16 mouse cellular contexts compared by ENCODE assay signal in genomic region chr2:33789732-33790131, GRCm38 (mm10).
A peak's percentile ranks its signal among the peaks of the same experiment; 100 is the strongest.
DNase-seq lines count a peak whose midpoint lies in the region; ATAC-seq and TF ChIP-seq lines count a peak whose summit lies in the region.
"Had no signal": no experiment of that assay in that cellular context is flagged by ENCODE, and none has a peak within 500 bp of the region (broad histone marks: within the 10 kb centered on the region; RNA-seq: fewer than 3 reads in every experiment).

No protein-coding gene starts in this region.

- 57% methylated on average over 9 of the region's 9 CpGs for WGBS in hindbrain, embryonic 10.5 days
- 46% methylated on average over 9 of the region's 9 CpGs for WGBS in hindbrain, postnatal 0 days
- WGBS in hindbrain, embryonic 13.5 days, result 44% methylated on average over 9 of the region's 9 CpGs
- WGBS in midbrain, embryonic 12.5 days, result 40% methylated on average over 9 of the region's 9 CpGs
- 60% methylated on average over 9 of the region's 9 CpGs for WGBS in olfactory bulb, adult 2 months

- TF ChIP-seq CTCF in hindbrain, postnatal 0 days (IDR thresholded peaks at IDR 0.05; ENCODE audit: low read depth), result no peak
- no peak for TF ChIP-seq CTCF in olfactory bulb, adult 2 months (IDR thresholded peaks at IDR 0.05; ENCODE audit: insufficient read depth, low read depth, low read length)

- H3K27ac ChIP-seq in hindbrain, embryonic 10.5 days, result peak overlapping the region; percentile 71
- H3K27ac ChIP-seq in hindbrain, postnatal 0 days, result no peak overlapping the region
- peak overlapping the region; percentile 90 for H3K27ac ChIP-seq in hindbrain, embryonic 13.5 days
- peak overlapping the region; percentile 85 for H3K27ac ChIP-seq in midbrain, embryonic 12.5 days (replicated peaks)
- peak overlapping the region; percentile 29; the same call in 1 of the 2 replicates for H3K27ac ChIP-seq in olfactory bulb, adult 2 months (ENCODE audit: insufficient read depth, low read depth, low read length)
- H3K27ac ChIP-seq: liver, embryonic 12.5 days; stomach, embryonic 15.5 days had no signal

- H3K9ac ChIP-seq in hindbrain, postnatal 0 days (replicated peaks; ENCODE audit: low read length), result no peak overlapping the region
- H3K9ac ChIP-seq in hindbrain, embryonic 13.5 days, result peak overlapping the region; percentile 55
- H3K9ac ChIP-seq in midbrain, embryonic 12.5 days (replicated peaks), result peak overlapping the region; percentile 29; the same call in 1 of the 2 replicates
- H3K9ac ChIP-seq: liver, embryonic 12.5 days; stomach, embryonic 15.5 days had no signal

- H3K36me3 ChIP-seq in hindbrain, embryonic 10.5 days, result peaks cover 16% of the 10 kb centered on the region
- no peaks in the 10 kb centered on the region; the same call in 1 of the 2 replicates for H3K36me3 ChIP-seq in hindbrain, postnatal 0 days (ENCODE audit: insufficient read depth, low read length)
- peaks cover 20% of the 10 kb centered on the region for H3K36me3 ChIP-seq in hindbrain, embryonic 13.5 days
- H3K36me3 ChIP-seq in midbrain, embryonic 12.5 days, result 0 out of 2 replicates have a peak, but pooled peaks cover 5% of the 10 kb centered on the region
- H3K36me3 ChIP-seq: stomach, embryonic 15.5 days had no signal

- ATAC-seq in hindbrain, postnatal 0 days, result no peak
- ATAC-seq in hindbrain, embryonic 13.5 days (ENCODE audit: low FRiP score), result no peak
- peak; percentile 34; the same call in 1 of the 2 replicates for ATAC-seq in midbrain, embryonic 12.5 days (ENCODE audit: low FRiP score, low read depth)
- ATAC-seq: intestine, embryonic 16.5 days; liver, embryonic 12.5 days had no signal

- H3K4me1 ChIP-seq in hindbrain, embryonic 10.5 days (replicated peaks), result peaks cover 57% of the 10 kb centered on the region
- H3K4me1 ChIP-seq in hindbrain, postnatal 0 days (ENCODE audit: insufficient read depth, low read length), result peaks cover 14% of the 10 kb centered on the region; the same call in 1 of the 2 replicates
- H3K4me1 ChIP-seq in hindbrain, embryonic 13.5 days (replicated peaks), result peaks cover 88% of the 10 kb centered on the region
- H3K4me1 ChIP-seq in midbrain, embryonic 12.5 days, result peaks cover 67% of the 10 kb centered on the region
- peaks cover 48% of the 10 kb centered on the region for H3K4me1 ChIP-seq in olfactory bulb, adult 2 months (ENCODE audit: control insufficient read depth, insufficient read depth, low read length)
- H3K4me1 ChIP-seq: stomach, embryonic 15.5 days had no signal

- DNase-seq in hindbrain, embryonic 10.5 days (ENCODE audit: low spot score), result no peak
- no peak for DNase-seq in hindbrain, postnatal 0 days (ENCODE audit: low spot score)
- no peak for DNase-seq in adrenal gland, adult (ENCODE audit: inconsistent age in 2 of 2, low spot score in 1 of 2)
- no peak for DNase-seq in left cerebral cortex, postnatal 14 days (ENCODE audit: low spot score in 2 of 2)
- no peak for DNase-seq in lung, postnatal 14 days
- DNase-seq: cerebellum, adult 18-20 months; heart, postnatal 10 days; kidney, postnatal 25 days; lung, postnatal 36 days had no signal

- no peak overlapping the region for H3K4me3 ChIP-seq in hindbrain, embryonic 10.5 days
- no peak overlapping the region for H3K4me3 ChIP-seq in hindbrain, postnatal 0 days (ENCODE audit: low read length)
- no peak overlapping the region for H3K4me3 ChIP-seq in hindbrain, embryonic 13.5 days
- H3K4me3 ChIP-seq in midbrain, embryonic 12.5 days, result no peak overlapping the region
- H3K4me3 ChIP-seq in olfactory bulb, adult 2 months (ENCODE audit: insufficient read depth, low read depth, low read length), result no peak overlapping the region
- H3K4me3 ChIP-seq: liver, embryonic 12.5 days; stomach, embryonic 15.5 days had no signal

- no peak for TF ChIP-seq POLR2A in olfactory bulb, adult 2 months (IDR thresholded peaks at IDR 0.05; ENCODE audit: insufficient read depth, low read depth, low read length)

- intact Hi-C loops in left cerebral cortex, postnatal 14 days (cut with DNase I), result no loop called here

- no peaks in the 10 kb centered on the region for H3K9me3 ChIP-seq in hindbrain, embryonic 10.5 days
- H3K9me3 ChIP-seq in hindbrain, postnatal 0 days (ENCODE audit: low read length), result no peaks in the 10 kb centered on the region
- H3K9me3 ChIP-seq in hindbrain, embryonic 13.5 days, result no peaks in the 10 kb centered on the region
- H3K9me3 ChIP-seq in midbrain, embryonic 12.5 days, result no peaks in the 10 kb centered on the region
- H3K9me3 ChIP-seq: liver, embryonic 12.5 days; stomach, embryonic 15.5 days had no signal

- H3K27me3 ChIP-seq in hindbrain, embryonic 10.5 days (ENCODE audit: insufficient read depth, poor library complexity, severe bottlenecking), result no peaks in the 10 kb centered on the region
- H3K27me3 ChIP-seq in hindbrain, postnatal 0 days (ENCODE audit: insufficient read depth, low read length), result no peaks in the 10 kb centered on the region
- H3K27me3 ChIP-seq in hindbrain, embryonic 13.5 days, result no peaks in the 10 kb centered on the region
- no peaks in the 10 kb centered on the region for H3K27me3 ChIP-seq in midbrain, embryonic 12.5 days
- H3K27me3 ChIP-seq: CH12.LX; liver, embryonic 12.5 days; stomach, embryonic 15.5 days had no signal

- H3K4me2 ChIP-seq in hindbrain, postnatal 0 days (ENCODE audit: low read depth, low read length), result no peak overlapping the region
- H3K4me2 ChIP-seq in hindbrain, embryonic 13.5 days, result no peak overlapping the region
- no peak overlapping the region for H3K4me2 ChIP-seq in midbrain, embryonic 12.5 days (replicated peaks)
- H3K4me2 ChIP-seq: liver, embryonic 12.5 days; stomach, embryonic 15.5 days had no signal
